Mouse (Mus musculus): ENCODE measurements at regions not wholly inside any gene's neighbourhood (a gene's known extent, or its start where the extent isn't known, plus 50 kb on each side); places are given as distances from the start of the nearest gene placed in this dataset.

GRCm38 (mm10) chrX:12256758-12257157, 96.6 kb upstream of the Bcor start:
- H3K4me3 ChIP-seq (ENCODE audit: insufficient read depth, low read length): no peak overlapping the region
- no peaks in the 10 kb centered on the region for H3K4me1 ChIP-seq (ENCODE audit: control insufficient read depth, insufficient read depth, low read length)
- no peak overlapping the region for H3K27ac ChIP-seq (ENCODE audit: insufficient read depth, low read length)
- TF ChIP-seq POLR2A (IDR thresholded peaks at IDR 0.05; ENCODE audit: low read depth, low read length): no peak
- TF ChIP-seq CTCF (IDR thresholded peaks at IDR 0.05; ENCODE audit: borderline replicate concordance, insufficient read depth, low read length): no peak

GRCm38 (mm10) chrX:12263834-12264233, 103.7 kb upstream of the Bcor start:
- Histone ChIP-seq H3K27ac (ENCODE audit: insufficient read depth, low read length) (no peak overlapping the region), H3K4me3 (ENCODE audit: insufficient read depth, low read length) (no peak overlapping the region), H3K4me1 (ENCODE audit: control insufficient read depth, insufficient read depth, low read length) (no peaks in the 10 kb centered on the region)
- no peak for TF ChIP-seq POLR2A (IDR thresholded peaks at IDR 0.05; ENCODE audit: low read depth, low read length)
- no peak for TF ChIP-seq CTCF (IDR thresholded peaks at IDR 0.05; ENCODE audit: borderline replicate concordance, insufficient read depth, low read length)

- TF ChIP-seq POLR2A (IDR thresholded peaks at IDR 0.05; ENCODE audit: low read depth, low read length) (no peak), CTCF (IDR thresholded peaks at IDR 0.05; ENCODE audit: borderline replicate concordance, insufficient read depth, low read length) (no peak)
- no peaks in the 10 kb centered on the region for H3K4me1 ChIP-seq (ENCODE audit: control insufficient read depth, insufficient read depth, low read length)
- no peak overlapping the region for H3K27ac ChIP-seq (ENCODE audit: insufficient read depth, low read length)
- no peak overlapping the region for H3K4me3 ChIP-seq (ENCODE audit: insufficient read depth, low read length)
Observed at GRCm38 (mm10) chrX:12284741-12285140, 124.6 kb upstream of the Bcor start.

DNA sequence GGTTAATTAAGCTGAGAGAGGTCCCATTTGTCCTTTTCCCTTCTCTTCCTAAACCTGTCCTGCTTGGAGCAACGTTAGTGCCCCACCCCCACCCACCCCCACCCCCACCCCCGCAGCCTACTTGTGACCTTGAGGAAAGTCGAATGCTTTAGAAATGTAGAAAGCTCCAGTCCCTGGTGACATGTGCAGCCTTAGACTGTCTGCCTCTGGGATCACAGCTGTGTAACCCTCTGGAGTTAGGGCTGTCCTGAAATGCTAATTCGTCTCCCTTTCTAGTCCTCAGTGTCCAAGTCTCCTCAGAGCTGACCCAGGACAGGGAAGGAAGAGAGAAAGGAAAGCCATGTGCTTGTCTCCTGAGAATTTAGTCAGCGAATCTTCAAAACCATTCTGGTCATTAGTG, 125.0 kb upstream of the Bcor start:
- no peak for TF ChIP-seq CTCF (IDR thresholded peaks at IDR 0.05; ENCODE audit: borderline replicate concordance, insufficient read depth, low read length)
- TF ChIP-seq POLR2A (IDR thresholded peaks at IDR 0.05; ENCODE audit: low read depth, low read length): no peak
- Histone ChIP-seq H3K27ac (ENCODE audit: insufficient read depth, low read length) (no peak overlapping the region), H3K4me3 (ENCODE audit: insufficient read depth, low read length) (no peak overlapping the region), H3K4me1 (ENCODE audit: control insufficient read depth, insufficient read depth, low read length) (no peaks in the 10 kb centered on the region)

DNA sequence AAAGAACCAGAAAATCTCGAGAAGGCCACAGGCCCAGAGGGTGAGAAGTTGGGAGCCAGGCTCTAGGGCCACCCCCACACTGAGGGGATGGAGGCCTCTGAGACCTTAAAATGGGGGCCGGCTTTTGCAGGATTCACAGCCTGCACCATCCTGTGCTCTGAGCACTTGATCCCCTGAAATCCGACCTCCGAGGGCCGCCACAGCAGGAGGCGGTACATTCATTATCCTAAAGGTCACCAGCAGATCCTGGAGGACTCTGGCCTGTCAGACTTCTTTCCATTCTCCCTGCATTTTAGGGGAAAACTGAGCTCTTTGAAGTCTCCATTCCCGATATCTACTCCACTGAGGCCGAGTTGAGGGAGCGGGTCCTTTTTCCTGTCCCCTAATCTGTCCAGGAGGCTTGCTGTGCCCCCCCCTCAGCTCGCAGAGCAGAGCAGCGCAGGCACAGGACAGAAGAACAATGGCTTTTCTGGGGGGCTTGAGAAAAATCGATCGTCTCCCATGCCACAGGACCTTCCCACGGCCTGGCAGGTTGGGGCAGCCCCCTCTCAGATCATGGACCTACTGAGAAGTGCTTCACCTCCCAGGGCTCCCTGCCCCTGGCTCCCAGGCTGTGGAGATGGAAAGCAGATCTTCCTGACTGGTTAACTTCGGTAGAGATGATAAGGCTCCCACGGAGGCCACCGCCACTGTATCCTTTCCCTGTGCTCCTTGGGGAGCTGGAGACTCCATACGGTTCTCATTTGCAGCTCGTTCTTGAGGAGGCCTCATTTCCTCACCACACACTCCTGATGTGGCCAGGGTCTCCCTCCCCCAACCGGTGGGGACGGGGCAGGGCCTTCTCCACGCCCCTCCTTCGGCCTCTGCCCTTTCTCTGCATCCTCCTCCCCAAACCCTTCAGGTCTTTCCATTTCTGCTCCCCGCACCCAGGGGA, 126.1 kb upstream of the Bcor start:
- Histone ChIP-seq H3K4me1 (ENCODE audit: control insufficient read depth, insufficient read depth, low read length) (no peaks in the 10 kb centered on the region), H3K27ac (ENCODE audit: insufficient read depth, low read length) (no peak overlapping the region), H3K4me3 (ENCODE audit: insufficient read depth, low read length) (no peak overlapping the region)
- TF ChIP-seq POLR2A (IDR thresholded peaks at IDR 0.05; ENCODE audit: low read depth, low read length) (no peak), CTCF (IDR thresholded peaks at IDR 0.05; ENCODE audit: borderline replicate concordance, insufficient read depth, low read length) (no peak)

DNA sequence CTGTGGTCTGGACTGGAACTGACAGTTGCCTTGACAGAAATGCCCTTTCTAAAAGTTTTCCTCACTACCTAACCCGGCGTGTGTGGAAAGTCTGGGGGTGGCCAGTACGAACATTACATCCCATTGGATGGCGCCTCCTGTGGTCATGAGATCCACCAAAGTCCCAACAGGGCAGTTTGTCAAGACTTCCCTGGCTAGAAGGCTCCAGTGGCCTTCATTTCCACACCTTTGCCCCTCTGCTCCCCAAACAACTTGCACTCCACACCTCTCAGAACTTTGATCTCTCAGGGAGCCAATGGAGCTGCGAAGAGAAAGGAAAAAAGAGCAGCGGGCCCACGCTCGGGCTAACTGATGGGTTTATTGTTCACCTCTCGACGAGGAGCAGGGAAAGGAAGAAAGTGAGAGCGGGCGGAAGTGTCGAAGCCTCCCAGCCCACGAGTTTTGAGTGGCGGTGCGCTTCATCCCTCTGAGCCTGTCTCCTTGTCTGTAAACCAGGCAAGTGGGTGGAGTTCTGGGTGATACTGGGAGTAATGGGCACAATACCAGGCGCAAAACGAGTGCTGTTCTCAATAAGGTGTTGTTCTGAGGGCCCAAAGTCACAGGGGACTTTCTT, 126.9 kb upstream of the Bcor start:
- TF ChIP-seq POLR2A (IDR thresholded peaks at IDR 0.05; ENCODE audit: low read depth, low read length) (no peak), CTCF (IDR thresholded peaks at IDR 0.05; ENCODE audit: borderline replicate concordance, insufficient read depth, low read length) (no peak)
- H3K4me1 ChIP-seq (ENCODE audit: control insufficient read depth, insufficient read depth, low read length): no peaks in the 10 kb centered on the region
- no peak overlapping the region for H3K4me3 ChIP-seq (ENCODE audit: insufficient read depth, low read length)
- no peak overlapping the region for H3K27ac ChIP-seq (ENCODE audit: insufficient read depth, low read length)

GRCm38 (mm10) chrX:12287656-12288561, 127.8 kb upstream of the Bcor start:
- Histone ChIP-seq H3K4me3 (ENCODE audit: insufficient read depth, low read length) (no peak overlapping the region), H3K4me1 (ENCODE audit: control insufficient read depth, insufficient read depth, low read length) (no peaks in the 10 kb centered on the region), H3K27ac (ENCODE audit: insufficient read depth, low read length) (no peak overlapping the region)
- no peak for TF ChIP-seq POLR2A (IDR thresholded peaks at IDR 0.05; ENCODE audit: low read depth, low read length)
- TF ChIP-seq CTCF (IDR thresholded peaks at IDR 0.05; ENCODE audit: borderline replicate concordance, insufficient read depth, low read length): no peak

DNA sequence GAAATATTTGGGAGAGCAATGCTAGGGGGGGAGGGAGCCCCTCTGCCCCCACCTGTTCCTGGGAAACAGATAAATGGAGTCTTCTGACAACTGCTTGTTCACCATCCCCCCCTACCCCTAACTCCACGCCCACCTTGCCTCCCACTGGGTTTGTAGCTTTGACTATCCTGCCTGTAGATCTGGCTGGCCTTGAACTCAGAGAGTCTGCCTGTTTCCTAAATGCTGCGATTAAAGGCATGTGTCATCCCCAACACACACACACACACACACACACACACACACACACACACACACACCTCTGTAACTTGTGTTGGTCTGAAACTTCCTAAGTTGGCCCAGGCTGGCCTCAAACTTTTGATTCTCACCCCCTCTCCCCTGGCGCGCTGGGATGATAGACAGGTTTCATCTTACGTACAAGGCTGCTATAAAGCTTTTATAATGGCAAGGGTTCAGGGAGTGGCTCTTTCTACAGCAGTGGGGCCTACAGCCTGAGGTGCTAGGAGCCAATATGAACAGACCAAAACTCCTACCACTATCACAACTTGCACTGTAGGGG, 128.5 kb upstream of the Bcor start:
- no peak overlapping the region for H3K4me3 ChIP-seq (ENCODE audit: insufficient read depth, low read length)
- no peaks in the 10 kb centered on the region for H3K4me1 ChIP-seq (ENCODE audit: control insufficient read depth, insufficient read depth, low read length)
- H3K27ac ChIP-seq (ENCODE audit: insufficient read depth, low read length): no peak overlapping the region
- no peak for TF ChIP-seq POLR2A (IDR thresholded peaks at IDR 0.05; ENCODE audit: low read depth, low read length)
- TF ChIP-seq CTCF (IDR thresholded peaks at IDR 0.05; ENCODE audit: borderline replicate concordance, insufficient read depth, low read length): no peak

GRCm38 (mm10) chrX:12293146-12293545, 133.0 kb upstream of the Bcor start:
- peaks cover 2% of the 10 kb centered on the region; the same call in 1 of the 2 replicates for H3K4me1 ChIP-seq (ENCODE audit: control insufficient read depth, insufficient read depth, low read length)
- H3K4me3 ChIP-seq (ENCODE audit: insufficient read depth, low read length): no peak overlapping the region
- TF ChIP-seq CTCF (IDR thresholded peaks at IDR 0.05; ENCODE audit: borderline replicate concordance, insufficient read depth, low read length) (no peak), POLR2A (IDR thresholded peaks at IDR 0.05; ENCODE audit: low read depth, low read length) (no peak)

More at GRCm38 (mm10) chrX:12293146-12293545, 133.0 kb upstream of the Bcor start:
- H3K27ac ChIP-seq (ENCODE audit: insufficient read depth, low read length): no peak overlapping the region

Measured in embryonic fibroblast, embryonic 13.5 days (primary cell).